In the genomic region with DNA sequence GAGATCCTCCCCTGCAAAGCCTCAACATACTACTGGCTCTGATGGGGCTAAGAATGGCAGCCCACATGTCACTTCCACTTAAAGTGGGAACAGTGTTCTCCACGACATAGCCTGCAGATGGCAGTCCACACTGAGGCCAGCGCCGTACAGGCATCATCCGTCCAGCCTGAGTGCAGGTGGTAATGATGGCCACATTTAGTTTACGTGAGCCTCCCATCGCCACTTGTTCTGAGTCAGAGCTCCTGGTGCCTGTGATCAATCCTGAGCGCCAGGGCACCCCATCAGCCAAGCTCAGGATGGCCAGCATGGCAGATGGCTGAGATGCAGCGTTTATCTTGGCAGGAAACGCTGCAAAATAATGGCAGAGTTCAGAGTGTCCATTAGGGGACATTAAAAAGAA, we compare ENCODE assay signal across 13 mouse cellular contexts.
DNase-seq lines count a peak whose midpoint lies in the region; ATAC-seq and TF ChIP-seq lines count a peak whose summit lies in the region.
"Had no signal": no experiment of that assay in that cellular context is flagged by ENCODE, and none has a peak within 500 bp of the region (broad histone marks: within the 10 kb centered on the region; RNA-seq: fewer than 3 reads in every experiment).

No protein-coding gene starts in this region.

- ATAC-seq in hindbrain, embryonic 15.5 days (ENCODE audit: low FRiP score, low read depth), result peak; percentile 63; the same call in 1 of the 2 replicates
- ATAC-seq in hindbrain, embryonic 14.5 days (ENCODE audit: low FRiP score), result no peak
- no peak for ATAC-seq in inflammation-experienced regulatory T-cells, adult 6 months
- no peak for ATAC-seq in forebrain, embryonic 11.5 days (replicated peaks; ENCODE audit: low FRiP score)

- 51% methylated on average over 9 of the region's 9 CpGs for WGBS in hindbrain, embryonic 15.5 days
- WGBS in hindbrain, embryonic 14.5 days, result 56% methylated on average over 9 of the region's 9 CpGs
- 71% methylated on average over 9 of the region's 9 CpGs for WGBS in liver, adult 2 months
- WGBS in forebrain, embryonic 11.5 days, result 79% methylated on average over 9 of the region's 9 CpGs

- 0 out of 2 replicates have a peak, but pooled peaks cover 5% of the 10 kb centered on the region for H3K4me1 ChIP-seq in hindbrain, embryonic 15.5 days (replicated peaks)
- no peaks in the 10 kb centered on the region for H3K4me1 ChIP-seq in hindbrain, embryonic 14.5 days (replicated peaks; ENCODE audit: control insufficient read depth, insufficient read depth, low read length)
- no peaks in the 10 kb centered on the region for H3K4me1 ChIP-seq in liver, adult 2 months (ENCODE audit: control insufficient read depth, insufficient read depth, low read length)
- H3K4me1 ChIP-seq in forebrain, embryonic 11.5 days (replicated peaks; ENCODE audit: control insufficient read depth, insufficient read depth, low read length), result no peaks in the 10 kb centered on the region
- H3K4me1 ChIP-seq: forebrain, embryonic 10.5 days; stomach, embryonic 15.5 days had no signal

- H3K4me2 ChIP-seq in hindbrain, embryonic 15.5 days, result no peak overlapping the region
- no peak overlapping the region for H3K4me2 ChIP-seq in hindbrain, embryonic 14.5 days (replicated peaks)
- H3K4me2 ChIP-seq in forebrain, embryonic 11.5 days (ENCODE audit: low read depth, low read length, severe bottlenecking), result no peak overlapping the region
- H3K4me2 ChIP-seq: stomach, embryonic 15.5 days had no signal

- TF ChIP-seq POLR2A in liver, adult 2 months (IDR thresholded peaks at IDR 0.05; ENCODE audit: extremely low read depth, insufficient read depth, low read length), result no peak
- no peak for TF ChIP-seq POLR2A in brain, embryonic 14.5 days (IDR thresholded peaks at IDR 0.05; ENCODE audit: borderline replicate concordance, extremely low read depth, insufficient read depth, insufficient read length, poor library complexity, severe bottlenecking)

- no peak overlapping the region for H3K9ac ChIP-seq in hindbrain, embryonic 15.5 days
- H3K9ac ChIP-seq in hindbrain, embryonic 14.5 days, result no peak overlapping the region
- no peak overlapping the region for H3K9ac ChIP-seq in liver, adult 2 months (ENCODE audit: low read depth, low read length)
- H3K9ac ChIP-seq in forebrain, embryonic 11.5 days (ENCODE audit: low read length), result no peak overlapping the region
- H3K9ac ChIP-seq: stomach, embryonic 15.5 days had no signal

- no peak overlapping the region for H3K4me3 ChIP-seq in hindbrain, embryonic 15.5 days
- H3K4me3 ChIP-seq in hindbrain, embryonic 14.5 days (replicated peaks; ENCODE audit: low read length), result no peak overlapping the region
- H3K4me3 ChIP-seq in liver, adult 2 months (ENCODE audit: insufficient read depth, low read depth, low read length), result no peak overlapping the region
- H3K4me3 ChIP-seq in forebrain, embryonic 11.5 days (ENCODE audit: low read depth, low read length), result no peak overlapping the region
- H3K4me3 ChIP-seq: forebrain, embryonic 10.5 days; stomach, embryonic 15.5 days had no signal

- no peak overlapping the region for H3K27ac ChIP-seq in hindbrain, embryonic 15.5 days (replicated peaks)
- H3K27ac ChIP-seq in hindbrain, embryonic 14.5 days, result no peak overlapping the region
- no peak overlapping the region for H3K27ac ChIP-seq in liver, adult 2 months (replicated peaks; ENCODE audit: insufficient read depth, low read depth, low read length)
- no peak overlapping the region for H3K27ac ChIP-seq in forebrain, embryonic 11.5 days (ENCODE audit: low read depth, low read length)
- H3K27ac ChIP-seq: forebrain, embryonic 10.5 days; stomach, embryonic 15.5 days had no signal

- no peaks in the 10 kb centered on the region for H3K79me2 ChIP-seq in liver, adult 2 months (ENCODE audit: control insufficient read depth, insufficient read depth, low read length)

- no peaks in the 10 kb centered on the region for H3K9me3 ChIP-seq in hindbrain, embryonic 15.5 days
- H3K9me3 ChIP-seq in hindbrain, embryonic 14.5 days (ENCODE audit: control insufficient read depth, low read length), result no peaks in the 10 kb centered on the region
- H3K9me3 ChIP-seq in forebrain, embryonic 11.5 days (ENCODE audit: control insufficient read depth, low read length), result no peaks in the 10 kb centered on the region; the same call in 1 of the 2 replicates
- H3K9me3 ChIP-seq: stomach, embryonic 15.5 days had no signal

- H3K27me3 ChIP-seq in hindbrain, embryonic 15.5 days, result no peaks in the 10 kb centered on the region
- no peaks in the 10 kb centered on the region for H3K27me3 ChIP-seq in hindbrain, embryonic 14.5 days (ENCODE audit: control insufficient read depth, insufficient read depth, low read length)
- no peaks in the 10 kb centered on the region for H3K27me3 ChIP-seq in liver, adult 2 months (ENCODE audit: control insufficient read depth, insufficient read depth, low read length)
- H3K27me3 ChIP-seq in forebrain, embryonic 11.5 days (ENCODE audit: control insufficient read depth, insufficient read depth, low read length), result no peaks in the 10 kb centered on the region
- H3K27me3 ChIP-seq: stomach, embryonic 15.5 days had no signal

- H3K36me3 ChIP-seq in hindbrain, embryonic 15.5 days, result no peaks in the 10 kb centered on the region
- H3K36me3 ChIP-seq in hindbrain, embryonic 14.5 days (replicated peaks; ENCODE audit: control insufficient read depth, insufficient read depth), result no peaks in the 10 kb centered on the region
- no peaks in the 10 kb centered on the region for H3K36me3 ChIP-seq in liver, adult 2 months (ENCODE audit: control insufficient read depth, insufficient read depth, low read length)
- no peaks in the 10 kb centered on the region for H3K36me3 ChIP-seq in forebrain, embryonic 11.5 days (ENCODE audit: control insufficient read depth, insufficient read depth, low read length)
- H3K36me3 ChIP-seq: forebrain, embryonic 10.5 days; stomach, embryonic 15.5 days had no signal

- peak; percentile 52 for TF ChIP-seq CTCF in liver, adult 2 months (IDR thresholded peaks at IDR 0.05; ENCODE audit: low read depth, low read length)
- TF ChIP-seq CTCF in brain, embryonic 14.5 days (IDR thresholded peaks at IDR 0.05; ENCODE audit: borderline replicate concordance, extremely low read depth, insufficient read depth, insufficient read length), result peak; percentile 32; the same call in 1 of the 2 replicates

- DNase-seq in hindbrain, embryonic 14.5 days (ENCODE audit: low spot score), result no peak
- DNase-seq in liver, adult 2 months (ENCODE audit: extremely low read depth, low read depth, low spot score), result no peak
- DNase-seq in liver, result no peak
- DNase-seq in brain, embryonic 14.5 days (ENCODE audit: low read depth), result peak; percentile 42
- DNase-seq in cerebellum, adult 9-11 months, result peak; percentile 90
- no peak for DNase-seq in forebrain, embryonic 11.5 days (ENCODE audit: low spot score)
- DNase-seq: adrenal gland, postnatal 25 days; gastrocnemius, postnatal 25 days; heart, postnatal 14 days had no signal

Comparison
In these comparisons a context has a peak if more than half of its experiments do, and no peak if none do; other contexts are left out.
1. DNase-seq: peak in brain, embryonic 14.5 days (single experiment) and cerebellum, adult 9-11 months (single experiment); none in hindbrain, embryonic 14.5 days (single experiment), liver, adult 2 months (single experiment), liver (single experiment) and forebrain, embryonic 11.5 days (single experiment).